Mouse (Mus musculus) embryo, embryonic 11.5 days (tissue): ENCODE data around the gene Tmem145.

Experiments used
- DNase-seq: peaks from one replicate; pipeline ENCODE4 v3.0.0-alpha.2; 2012; ENCODE audit warnings: low read depth, low spot score

The Tmem145 gene

DNA sequence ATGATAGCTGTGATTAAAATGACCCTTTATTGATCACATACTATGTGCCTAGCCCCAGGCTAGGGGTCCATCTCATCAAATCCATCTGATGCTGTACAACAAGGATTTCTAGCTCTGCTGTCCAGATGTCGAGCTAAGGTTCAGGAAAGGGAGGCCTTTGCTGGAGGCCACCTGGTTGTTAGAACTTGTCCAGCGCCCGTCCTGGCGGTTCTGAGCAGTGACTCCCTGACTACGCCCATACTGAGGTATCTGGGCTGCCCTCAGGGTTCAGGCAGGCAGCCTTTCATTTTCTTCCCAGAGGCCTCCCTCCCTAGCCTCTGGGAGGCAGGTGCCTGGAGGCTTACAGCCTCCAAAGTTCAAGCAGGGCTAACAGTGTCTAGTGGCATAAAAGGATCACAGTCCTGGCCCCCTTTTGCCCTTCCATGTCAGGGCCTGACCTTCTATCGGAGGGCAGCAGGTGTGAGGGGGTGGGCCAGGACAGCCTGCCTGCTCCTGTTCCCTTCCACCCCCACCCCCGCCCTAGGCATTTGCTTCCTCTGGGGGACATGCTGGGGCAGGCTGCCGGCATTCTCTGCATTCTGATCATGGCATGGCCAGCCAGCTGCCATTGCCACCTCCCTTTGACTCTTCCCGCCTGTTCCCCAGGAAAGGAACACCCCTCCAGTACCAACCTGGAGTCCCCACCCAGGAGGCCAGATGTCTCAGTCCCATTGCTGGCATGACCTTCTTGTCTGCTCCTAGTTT is 30.2 kb upstream of the Tmem145 start:
- DNase-seq, result no peak

GRCm38 (mm10) chr7:25277405-25277804 is 28.5 kb upstream of the Tmem145 start:
- DNase-seq, result no peak

- no peak for DNase-seq
Observed at GRCm38 (mm10) chr7:25277998-25278340, 27.9 kb upstream of the Tmem145 start.

GRCm38 (mm10) chr7:25278341-25279075 is 27.4 kb upstream of the Tmem145 start:
- DNase-seq, result no peak

- DNase-seq, result peak; percentile 76
Observed at GRCm38 (mm10) chr7:25279076-25279860, 26.6 kb upstream of the Tmem145 start.

DNA sequence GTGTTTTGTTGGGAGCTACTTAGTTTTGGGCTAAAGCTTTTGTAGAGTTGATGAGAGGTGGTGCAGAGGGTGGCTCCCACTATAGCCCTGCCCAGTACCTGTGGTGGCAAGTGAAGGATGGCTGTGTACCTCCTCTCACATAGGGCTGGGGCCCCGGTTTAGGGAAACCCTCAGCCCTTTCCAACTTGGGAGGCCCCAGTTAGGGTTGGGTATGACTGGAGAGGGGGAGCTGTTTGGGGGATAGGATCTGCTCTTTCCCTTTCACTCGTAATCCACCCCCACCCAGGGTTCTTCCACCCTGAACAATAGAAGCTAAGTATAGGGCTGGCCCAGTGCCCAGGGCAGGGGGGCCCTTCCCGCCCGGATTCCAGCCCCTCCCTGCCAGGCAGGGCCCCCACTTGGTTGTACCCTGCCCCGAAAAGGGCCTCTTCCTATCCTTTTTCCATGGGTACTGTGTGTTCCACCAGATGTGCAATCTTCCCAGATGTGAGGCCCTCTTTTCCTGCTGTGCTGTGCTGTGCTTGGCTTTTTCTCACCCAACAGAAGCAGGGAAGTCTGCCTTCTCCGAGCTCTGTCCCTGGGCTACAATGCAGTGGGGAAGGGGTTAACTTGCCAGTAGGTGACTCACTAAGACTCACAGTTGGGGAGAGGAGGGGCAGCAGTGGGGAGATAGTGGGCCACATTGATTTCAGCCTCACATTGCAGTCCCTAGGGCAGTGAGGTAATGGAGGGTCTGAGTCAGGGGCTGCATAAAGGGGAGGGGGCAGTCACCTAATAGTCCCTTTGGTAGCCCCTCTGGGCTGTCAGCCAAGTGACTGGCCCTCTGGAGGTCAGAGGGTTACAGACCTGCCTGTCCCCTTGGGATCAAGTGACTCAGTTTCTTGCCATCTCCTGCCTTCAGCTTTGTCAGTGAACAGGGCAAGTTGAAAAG is 25.8 kb upstream of the Tmem145 start:
- no peak for DNase-seq

DNA sequence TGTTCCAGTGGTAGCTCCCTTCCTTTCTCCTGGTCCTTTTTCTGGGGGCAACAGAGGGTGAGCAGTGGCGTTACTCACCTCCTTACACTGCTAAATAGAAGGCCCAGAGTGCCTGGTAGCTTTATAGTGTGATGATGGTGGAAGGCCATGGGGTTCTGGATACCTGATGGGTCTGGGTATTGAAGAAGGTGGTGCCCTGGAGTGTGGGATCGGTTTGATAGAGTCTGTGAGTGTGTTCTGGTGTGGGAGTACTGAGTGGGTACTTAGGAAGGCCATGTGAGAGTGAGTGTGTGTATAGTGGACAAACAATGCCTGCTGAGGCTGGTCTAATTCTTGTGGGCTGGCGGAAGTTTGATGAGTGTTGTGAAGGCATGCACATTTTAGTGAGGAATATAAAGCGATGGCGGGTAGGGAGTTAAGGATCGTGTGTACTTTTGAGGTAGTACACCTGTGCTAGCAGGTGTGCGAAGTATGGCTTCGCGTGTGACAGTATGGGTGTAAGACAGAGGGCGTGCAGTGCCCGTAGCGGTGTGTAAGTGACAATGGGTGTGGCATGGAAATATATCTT is 24.7 kb upstream of the Tmem145 start:
- DNase-seq, result no peak

DNA sequence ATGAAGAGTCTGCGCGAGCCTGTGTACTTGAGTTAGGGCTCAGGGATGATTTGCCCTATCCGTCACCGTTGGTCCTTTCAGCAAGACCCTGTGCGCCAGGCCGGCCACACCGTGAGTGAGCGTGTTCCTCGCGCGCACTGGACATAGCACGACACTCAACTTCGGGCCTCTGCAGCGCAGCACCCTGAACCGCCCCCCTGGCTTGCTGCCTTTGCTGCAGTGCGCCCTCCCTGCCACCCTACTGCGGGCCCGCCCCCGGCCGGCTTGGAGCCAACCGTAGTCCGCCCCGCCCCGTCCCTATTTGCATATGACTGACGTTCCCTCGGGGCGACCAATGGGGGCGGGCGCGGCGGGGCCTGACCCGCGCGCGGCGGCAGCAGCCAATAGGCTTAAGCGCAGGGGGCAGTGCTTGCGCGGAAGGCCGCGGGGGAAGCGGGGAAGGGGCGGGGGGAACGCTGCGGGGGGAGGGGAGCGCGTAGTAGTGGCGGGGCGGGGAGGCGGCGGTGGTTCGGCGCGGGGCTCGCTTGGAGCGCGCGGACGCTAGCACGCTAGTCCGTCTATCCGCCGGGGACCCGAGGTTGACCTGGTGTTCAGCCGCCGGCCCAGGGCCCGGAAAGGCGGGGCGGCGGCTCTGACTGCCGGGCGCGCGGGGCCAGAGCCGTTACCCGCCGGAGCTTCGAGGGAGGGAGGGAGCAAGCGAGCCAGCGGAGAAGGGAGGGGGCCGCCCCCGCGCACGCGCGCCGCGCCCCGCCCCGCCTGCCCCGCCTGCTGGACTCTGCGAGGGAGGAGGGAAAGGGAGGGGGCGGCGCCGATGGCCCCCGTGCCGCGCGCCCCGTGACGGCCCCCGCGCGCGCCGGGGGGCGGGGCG is 23.9 kb upstream of the Tmem145 start:
- DNase-seq, result peak; percentile 97

DNA sequence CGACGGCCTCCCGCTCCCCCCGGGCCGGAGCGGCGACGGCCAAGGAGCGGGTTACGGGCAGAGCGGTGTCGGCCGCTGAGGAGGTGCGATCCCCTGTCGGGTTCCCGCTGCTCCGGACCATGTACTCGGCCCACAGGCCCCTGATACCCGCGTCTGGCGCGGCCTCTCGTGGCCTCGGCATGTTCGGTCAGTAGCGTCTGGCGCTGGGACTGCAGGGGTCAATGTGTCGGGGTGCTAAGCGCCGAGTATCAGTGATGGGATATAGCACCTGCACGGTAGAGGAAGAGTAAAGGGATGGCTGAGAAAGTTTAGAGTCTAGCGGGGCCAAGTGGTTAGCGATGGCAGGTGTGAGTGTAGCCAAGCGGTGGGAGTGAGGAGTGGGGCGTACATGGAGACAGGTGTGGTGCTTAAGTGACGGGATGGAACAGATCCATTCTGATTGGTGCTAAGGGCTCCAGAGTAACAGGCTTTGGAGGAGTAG is 23.1 kb upstream of the Tmem145 start:
- no peak for DNase-seq

DNA sequence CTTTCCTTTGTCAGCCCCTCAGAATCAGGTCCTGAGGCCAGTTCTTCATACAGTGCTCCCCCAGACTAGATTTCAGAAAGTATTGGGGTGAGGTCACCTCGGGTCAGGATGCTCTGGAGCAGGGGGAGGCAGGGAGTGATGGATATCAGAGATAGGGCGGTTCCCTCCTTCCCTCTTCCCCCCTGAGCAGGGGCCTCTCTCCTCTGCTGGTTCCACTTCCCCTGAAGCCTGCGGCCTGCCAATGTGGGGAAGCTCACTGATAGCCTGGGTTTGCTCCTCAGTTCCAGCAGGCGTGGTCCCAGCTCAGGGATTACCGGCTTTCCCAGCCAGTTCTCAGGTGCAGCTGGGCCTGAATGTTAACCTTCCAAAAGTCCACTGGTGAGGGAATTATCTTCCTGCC is 22.3 kb upstream of the Tmem145 start:
- DNase-seq, result no peak

DNA sequence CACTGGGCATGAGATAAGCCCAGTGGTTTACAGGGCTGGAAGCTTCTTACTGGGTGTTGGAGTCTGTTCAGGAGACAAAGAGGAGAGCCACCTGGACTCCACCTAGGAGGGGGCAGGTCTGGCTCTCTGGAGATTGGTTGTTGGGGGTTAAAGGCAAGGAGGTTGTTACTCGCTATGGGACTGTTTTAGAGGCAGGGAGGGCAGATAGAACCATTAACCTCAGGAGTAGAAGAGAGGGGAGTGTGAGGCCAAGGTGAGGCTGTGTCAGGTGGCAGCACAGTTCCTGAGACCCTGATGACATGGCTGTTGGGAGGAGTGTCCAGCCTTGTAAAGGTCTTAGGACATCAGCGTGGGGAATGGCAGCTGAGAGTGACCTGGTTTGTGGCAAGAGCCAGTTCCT is 21.7 kb upstream of the Tmem145 start:
- no peak for DNase-seq

- no peak for DNase-seq
Observed at GRCm38 (mm10) chr7:25284766-25285165, 21.1 kb upstream of the Tmem145 start.

DNA sequence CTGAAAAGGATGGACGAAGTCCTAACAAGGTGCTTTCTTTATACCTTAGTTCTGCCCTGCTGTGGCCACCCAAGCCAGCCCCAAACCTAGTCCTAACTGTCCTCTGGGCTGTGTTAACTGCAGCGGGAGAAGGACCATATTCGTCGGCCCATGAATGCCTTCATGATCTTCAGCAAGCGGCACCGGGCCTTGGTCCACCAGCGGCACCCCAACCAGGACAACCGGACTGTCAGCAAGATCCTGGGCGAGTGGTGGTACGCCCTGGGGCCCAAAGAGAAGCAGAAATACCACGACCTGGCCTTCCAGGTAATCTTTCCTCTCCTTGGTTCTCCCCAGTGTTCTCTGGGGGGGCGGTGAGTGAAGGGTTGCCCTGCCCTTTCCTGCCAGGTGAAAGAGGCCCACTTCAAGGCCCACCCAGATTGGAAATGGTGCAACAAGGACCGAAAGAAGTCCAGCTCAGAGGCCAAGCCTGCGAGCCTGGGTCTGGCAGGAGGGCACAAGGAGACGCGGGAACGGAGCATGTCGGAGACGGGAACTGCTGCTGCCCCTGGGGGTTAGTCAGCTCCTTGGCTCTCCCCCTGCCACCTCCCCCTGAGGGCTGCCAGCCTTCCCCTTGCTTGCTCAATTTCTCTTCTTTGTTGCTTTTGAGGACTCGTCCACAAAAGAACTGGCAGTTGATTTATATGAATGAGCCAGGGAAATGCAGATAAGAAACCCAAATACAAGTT is 20.2 kb upstream of the Tmem145 start:
- no peak for DNase-seq

GRCm38 (mm10) chr7:25286989-25287388 is 18.9 kb upstream of the Tmem145 start:
- no peak for DNase-seq

GRCm38 (mm10) chr7:25288011-25288410 is 17.9 kb upstream of the Tmem145 start:
- DNase-seq, result no peak

DNA sequence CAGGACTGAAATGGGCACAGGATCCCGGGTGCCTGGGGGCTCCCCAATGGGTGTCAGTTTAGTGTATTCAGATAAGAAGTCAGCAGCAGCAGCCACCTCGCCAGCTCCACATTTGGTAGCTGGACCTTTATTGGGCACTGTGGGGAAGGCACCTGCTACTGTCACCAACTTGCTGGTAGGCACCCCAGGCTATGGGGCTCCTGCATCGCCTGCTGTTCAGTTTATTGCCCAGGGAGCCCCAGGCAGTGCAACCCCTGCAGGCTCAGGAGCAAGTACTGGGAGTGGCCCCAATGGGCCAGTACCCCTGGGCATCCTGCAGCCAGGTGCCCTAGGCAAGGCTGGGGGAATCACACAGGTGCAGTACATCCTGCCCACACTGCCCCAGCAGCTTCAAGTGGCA is 17.2 kb upstream of the Tmem145 start:
- no peak for DNase-seq

GRCm38 (mm10) chr7:25289925-25290324 is 16.0 kb upstream of the Tmem145 start:
- no peak for DNase-seq

GRCm38 (mm10) chr7:25290463-25290862 is 15.4 kb upstream of the Tmem145 start:
- no peak for DNase-seq

- DNase-seq, result no peak
Observed at GRCm38 (mm10) chr7:25290911-25291310, 15.0 kb upstream of the Tmem145 start.
